Mouse (Mus musculus) brain, embryonic 14.5 days (tissue): ENCODE measurements at regions not wholly inside any gene's neighbourhood (a gene's known extent, or its start where the extent isn't known, plus 50 kb on each side); places are given as distances from the start of the nearest gene placed in this dataset.

Experiments
- CTCF ChIP-seq: fragments of 200-500 bp; IDR thresholded peaks from 2 replicates; pipeline ENCODE4 v1.5.1; 2012; ENCODE audit warnings: inconsistent platforms, mild to moderate bottlenecking, moderate library complexity, borderline replicate concordance; ENCODE audit not compliant: insufficient read depth, insufficient read length; ENCODE audit errors: extremely low read depth
- POLR2A ChIP-seq: fragments of 200-500 bp; IDR thresholded peaks from 2 replicates; pipeline ENCODE4 v1.6.1; 2012; ENCODE audit warnings: mild to moderate bottlenecking, inconsistent platforms, borderline replicate concordance; ENCODE audit not compliant: poor library complexity, insufficient read depth, insufficient read length, severe bottlenecking; ENCODE audit errors: extremely low read depth

DNA sequence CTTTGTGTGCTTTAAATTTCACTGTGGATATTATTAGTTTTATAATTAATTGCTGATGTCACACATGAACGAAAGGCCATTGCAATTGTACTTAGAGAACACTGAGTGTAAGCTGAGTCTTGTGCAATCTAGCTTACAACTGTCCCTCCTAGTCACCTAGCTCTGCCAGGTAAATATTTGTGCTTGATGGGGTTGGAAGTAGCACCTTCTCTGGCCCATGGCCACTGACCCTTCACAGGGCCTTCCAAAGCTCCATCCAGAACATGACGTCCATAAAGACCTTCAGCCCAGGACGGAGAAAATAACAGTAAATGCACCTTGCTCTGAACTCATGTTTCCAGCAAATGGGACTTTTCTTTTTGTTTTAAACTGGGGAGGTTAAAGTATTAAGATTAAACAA is 576.0 kb downstream of the Nedd1 start:
- TF ChIP-seq CTCF (no peak), POLR2A (no peak)
